Mouse (Mus musculus) ES-Bruce4 (cell line): ENCODE measurements around the gene Ushbp1.

ENCODE experiments used
- CTCF ChIP-seq: IDR thresholded peaks from one replicate; pipeline ENCODE4 v1.8.1; 2011; ENCODE audit warnings: low read depth, low read length
- EP300 ChIP-seq: IDR thresholded peaks from 2 replicates; pipeline ENCODE4 v1.6.1; 2011; ENCODE audit warnings: low read depth, low read length; ENCODE audit not compliant: insufficient read depth
- POLR2A ChIP-seq: IDR thresholded peaks from one replicate; pipeline ENCODE4 v1.8.1; 2011; ENCODE audit warnings: low read length; ENCODE audit not compliant: insufficient read depth

GRCm38 (mm10) chr8:71422121-71422520 is 26.5 kb upstream of the Ushbp1 start:
- TF ChIP-seq CTCF, result no peak
- no peak for TF ChIP-seq POLR2A
- TF ChIP-seq EP300, result no peak
